Comparison of ENCODE assay signal across 12 mouse cellular contexts in the genomic region with DNA sequence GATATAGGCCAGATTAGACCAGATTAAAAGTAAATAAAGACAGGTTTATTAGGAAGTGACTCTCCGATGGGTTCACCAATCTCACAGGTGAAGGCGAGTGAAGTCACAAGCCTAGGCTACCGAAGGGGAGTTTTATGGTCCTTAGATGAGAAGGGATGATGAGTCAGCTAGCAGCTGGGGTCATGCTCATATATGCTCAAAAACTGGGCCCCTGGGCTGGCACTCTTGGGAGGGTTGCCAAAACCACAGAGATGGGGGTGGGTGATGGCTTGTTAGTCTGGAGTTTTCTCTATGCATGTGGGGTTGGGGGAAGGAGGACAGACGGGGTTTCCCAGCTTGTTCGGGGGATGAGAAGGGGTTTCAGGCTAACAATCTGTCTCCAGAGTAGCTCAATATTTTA.
"Had no signal": no experiment of that assay in that cellular context is flagged by ENCODE, and none has a peak within 500 bp of the region (broad histone marks: within the 10 kb centered on the region; RNA-seq: fewer than 3 reads in every experiment).

No protein-coding gene starts in this region.

- H3K36me3 ChIP-seq: limb, embryonic 10.5 days; liver, embryonic 15.5 days; midbrain, embryonic 15.5 days; neural tube, embryonic 12.5 days had no signal

- DNase-seq: kidney, adult 9 months; kidney, postnatal 36 days; layer of hippocampus, adult 9-11 months; lung, adult 2 months; lung, postnatal 4 days had no signal

- H3K4me1 ChIP-seq: limb, embryonic 10.5 days; liver, embryonic 15.5 days; neural tube, embryonic 12.5 days had no signal

- H3K27me3 ChIP-seq: liver, embryonic 15.5 days; midbrain, embryonic 15.5 days; neural tube, embryonic 12.5 days had no signal

- H3K27ac ChIP-seq: kidney, postnatal 0 days; limb, embryonic 10.5 days; liver, embryonic 15.5 days; midbrain, embryonic 15.5 days; neural tube, embryonic 12.5 days; stomach, postnatal 0 days had no signal

- H3K4me3 ChIP-seq: limb, embryonic 10.5 days; liver, embryonic 15.5 days; megakaryocyte, embryonic 14.5 days; midbrain, embryonic 15.5 days; neural tube, embryonic 12.5 days had no signal
